Mouse (Mus musculus): ENCODE data around the gene 1700001L19Rik.

DNA sequence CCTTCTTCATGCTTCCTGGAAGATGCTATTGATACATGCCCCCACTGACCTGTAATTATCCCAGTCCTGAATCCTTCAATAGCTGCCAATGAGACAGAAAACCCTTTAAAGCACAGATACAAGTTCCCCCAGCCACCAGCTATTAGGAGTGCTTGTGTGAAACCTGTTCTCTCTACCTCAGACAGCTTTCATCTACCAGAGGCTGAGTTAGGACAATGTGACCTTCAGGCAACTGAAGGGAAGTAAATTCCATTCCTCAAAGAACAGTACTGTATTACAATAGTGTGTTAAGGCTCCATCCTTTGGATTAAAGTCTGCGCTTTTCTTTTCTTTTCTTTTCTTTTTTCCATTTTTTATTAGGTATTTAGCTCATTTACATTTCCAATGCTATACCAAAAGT is 45.6 kb downstream of the 1700001L19Rik start:
- no peak for TF ChIP-seq POLR2A (IDR thresholded peaks at IDR 0.05; ENCODE audit: borderline replicate concordance, extremely low read depth, low read depth, low read length)
- TF ChIP-seq CTCF (IDR thresholded peaks at IDR 0.05; ENCODE audit: insufficient read depth, low read length) = no peak

All from lung, adult 2 months (tissue).